Mouse (Mus musculus): ENCODE results near the gene Nanos2. TPM values are rescaled to one million over a fixed set of nuclear protein-coding genes. Genes with fewer than 3 reads are reported as not detected.

The Nanos2 gene
- total and polyA plus RNA-seq, 2 experiments from 2014 or later, result not detected

DNA sequence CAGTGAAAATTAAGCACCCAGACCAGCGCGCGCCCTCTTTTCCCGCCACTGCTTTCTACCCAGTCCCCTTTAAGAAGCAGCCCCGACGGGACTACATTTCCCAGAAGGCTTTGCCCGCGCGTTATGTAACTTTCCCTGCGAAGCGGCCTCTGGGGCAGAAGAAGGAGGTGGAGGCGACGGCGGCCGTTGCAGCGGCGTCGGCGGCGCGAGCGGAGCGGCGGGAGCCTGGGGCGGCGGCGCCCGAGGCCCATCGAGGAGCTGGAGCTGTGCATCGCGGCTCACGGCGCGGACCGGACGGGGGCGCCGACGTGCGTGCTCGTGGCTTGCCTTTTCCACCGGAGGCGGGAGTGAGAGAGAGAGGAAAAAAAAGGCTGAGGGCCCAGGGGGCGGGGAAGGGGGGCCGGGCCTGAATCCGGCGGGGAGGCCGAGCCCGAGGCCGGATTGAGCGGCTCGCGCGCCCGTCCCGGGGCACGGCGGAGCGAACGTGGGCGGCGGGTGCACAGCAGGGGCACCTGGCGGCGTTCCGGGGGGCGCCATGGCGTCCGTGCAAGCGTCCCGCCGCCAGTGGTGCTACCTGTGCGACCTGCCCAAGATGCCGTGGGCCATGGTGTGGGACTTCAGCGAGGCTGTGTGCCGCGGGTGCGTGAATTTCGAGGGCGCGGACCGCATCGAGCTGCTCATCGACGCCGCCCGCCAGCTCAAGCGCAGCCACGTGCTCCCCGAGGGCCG lies 16.9 kb downstream of the Nanos2 start, which contains the start of gene Irf2bp1:
Irf2bp1 (plus strand) TSS at position 143 of the 729 bp plus-strand sequence.
- peak; percentile 78 for ATAC-seq (ENCODE audit: insufficient read depth, low read depth)
- peaks cover 14% of the 10 kb centered on the region for H3K4me1 ChIP-seq (ENCODE audit: control insufficient read depth, insufficient read depth)
- peak within 1 kb of the TSS; percentile 91 for H3K4me2 ChIP-seq (ENCODE audit: low read depth, low read length)
- H3K27ac ChIP-seq (ENCODE audit: low read depth), result peak within 1 kb of the TSS; percentile 90
- WGBS, result under 1% methylated on average over 69 of the region's 90 CpGs
- DNase-seq (ENCODE audit: low spot score), result peak; percentile 96
- H3K36me3 ChIP-seq (replicated peaks; ENCODE audit: control insufficient read depth, insufficient read depth, low read length), result 0 out of 2 replicates have a peak, but pooled peaks cover 14% of the 10 kb centered on the region
- H3K27me3 ChIP-seq (ENCODE audit: control insufficient read depth, insufficient read depth, low read length), result no peaks in the 10 kb centered on the region
- TF ChIP-seq EP300 (IDR thresholded peaks at IDR 0.05; ENCODE audit: low read depth) (no peak), CTCF (IDR thresholded peaks at IDR 0.05; ENCODE audit: low read depth) (no peak)
- peak within 1 kb of the TSS; percentile 75 for H3K4me3 ChIP-seq (ENCODE audit: low read depth, low read length)
- H3K9me3 ChIP-seq (replicated peaks; ENCODE audit: control insufficient read depth, low read length), result no peaks in the 10 kb centered on the region
- peak within 1 kb of the TSS; percentile 77 for H3K9ac ChIP-seq (replicated peaks; ENCODE audit: low read depth, low read length)

DNA sequence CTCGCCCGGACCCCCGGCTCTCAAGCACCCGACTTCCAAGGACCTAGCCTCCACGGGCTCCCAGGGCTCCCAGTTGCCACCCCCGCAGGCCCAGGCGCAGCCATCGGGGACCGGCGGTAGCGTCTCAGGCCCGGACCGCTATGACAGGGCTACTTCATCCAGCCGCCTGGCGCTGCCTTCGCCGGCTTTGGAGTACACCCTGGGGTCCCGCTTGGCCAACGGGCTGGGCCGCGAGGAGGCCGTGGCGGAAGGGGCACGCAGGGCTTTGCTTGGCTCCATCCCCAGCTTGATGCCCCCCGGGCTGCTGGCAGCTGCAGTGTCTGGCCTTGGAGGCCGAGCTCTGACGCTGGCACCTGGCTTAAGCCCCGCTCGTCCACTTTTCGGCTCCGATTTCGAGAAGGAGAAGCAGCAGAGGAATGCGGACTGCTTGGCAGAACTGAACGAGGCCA lies 17.5 kb downstream of the Nanos2 start:
- peak overlapping the region; percentile 90; the same call in 1 of the 2 replicates for H3K27ac ChIP-seq (ENCODE audit: low read depth)
- no peaks in the 10 kb centered on the region for H3K9me3 ChIP-seq (replicated peaks; ENCODE audit: control insufficient read depth, low read length)
- ATAC-seq (ENCODE audit: insufficient read depth, low read depth) (no peak), DNase-seq (ENCODE audit: low spot score) (no peak)
- H3K4me2 ChIP-seq (ENCODE audit: low read depth, low read length), result peak overlapping the region; percentile 91
- peak overlapping the region; percentile 77 for H3K9ac ChIP-seq (replicated peaks; ENCODE audit: low read depth, low read length)
- 6% methylated on average over 34 of the region's 34 CpGs for WGBS
- H3K4me3 ChIP-seq (ENCODE audit: low read depth, low read length), result peak overlapping the region; percentile 75
- H3K27me3 ChIP-seq (ENCODE audit: control insufficient read depth, insufficient read depth, low read length), result no peaks in the 10 kb centered on the region
- H3K36me3 ChIP-seq (replicated peaks; ENCODE audit: control insufficient read depth, insufficient read depth, low read length), result 0 out of 2 replicates have a peak, but pooled peaks cover 14% of the 10 kb centered on the region
- no peak for TF ChIP-seq EP300 (IDR thresholded peaks at IDR 0.05; ENCODE audit: low read depth)
- no peak for TF ChIP-seq CTCF (IDR thresholded peaks at IDR 0.05; ENCODE audit: low read depth)
- peaks cover 14% of the 10 kb centered on the region for H3K4me1 ChIP-seq (ENCODE audit: control insufficient read depth, insufficient read depth)

DNA sequence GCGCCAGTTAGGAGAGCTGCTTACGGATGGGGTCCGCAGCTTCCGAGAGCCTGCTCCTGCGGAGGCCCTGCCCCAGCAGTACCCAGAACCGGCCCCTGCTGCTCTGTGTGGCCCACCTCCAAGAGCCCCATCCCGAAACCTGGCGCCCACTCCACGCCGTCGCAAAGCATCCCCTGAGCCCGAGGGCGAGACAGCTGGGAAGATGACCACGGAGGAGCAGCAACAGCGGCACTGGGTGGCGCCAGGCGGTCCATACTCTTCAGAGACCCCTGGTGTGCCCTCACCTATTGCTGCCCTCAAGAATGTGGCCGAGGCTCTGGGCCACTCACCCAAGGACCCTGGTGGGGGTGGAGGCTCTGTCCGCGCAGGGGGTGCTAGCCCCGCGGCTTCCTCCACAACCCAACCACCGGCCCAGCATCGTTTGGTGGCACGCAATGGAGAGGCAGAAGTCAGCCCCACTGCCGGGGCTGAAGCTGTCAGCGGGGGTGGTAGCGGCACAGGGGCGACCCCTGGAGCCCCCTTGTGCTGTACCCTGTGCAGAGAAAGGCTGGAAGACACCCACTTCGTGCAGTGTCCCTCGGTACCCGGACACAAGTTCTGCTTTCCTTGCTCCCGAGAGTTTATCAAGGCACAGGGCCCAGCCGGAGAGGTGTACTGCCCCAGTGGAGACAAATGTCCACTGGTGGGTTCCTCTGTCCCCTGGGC lies 18.4 kb downstream of the Nanos2 start:
- Histone ChIP-seq H3K4me3 (ENCODE audit: low read depth, low read length) (no peak overlapping the region), H3K36me3 (replicated peaks; ENCODE audit: control insufficient read depth, insufficient read depth, low read length) (0 out of 2 replicates have a peak, but pooled peaks cover 14% of the 10 kb centered on the region), H3K9me3 (replicated peaks; ENCODE audit: control insufficient read depth, low read length) (no peaks in the 10 kb centered on the region), H3K9ac (replicated peaks; ENCODE audit: low read depth, low read length) (no peak overlapping the region), H3K4me1 (ENCODE audit: control insufficient read depth, insufficient read depth) (peaks cover 14% of the 10 kb centered on the region), H3K27ac (ENCODE audit: low read depth) (no peak overlapping the region), H3K27me3 (ENCODE audit: control insufficient read depth, insufficient read depth, low read length) (no peaks in the 10 kb centered on the region), H3K4me2 (ENCODE audit: low read depth, low read length) (peak overlapping the region; percentile 91; the same call in 1 of the 2 replicates)
- ATAC-seq (ENCODE audit: insufficient read depth, low read depth) (no peak), DNase-seq (ENCODE audit: low spot score) (no peak)
- WGBS, result 85% methylated on average over 34 of the region's 34 CpGs
- TF ChIP-seq CTCF (IDR thresholded peaks at IDR 0.05; ENCODE audit: low read depth) (no peak), EP300 (IDR thresholded peaks at IDR 0.05; ENCODE audit: low read depth) (no peak)

DNA sequence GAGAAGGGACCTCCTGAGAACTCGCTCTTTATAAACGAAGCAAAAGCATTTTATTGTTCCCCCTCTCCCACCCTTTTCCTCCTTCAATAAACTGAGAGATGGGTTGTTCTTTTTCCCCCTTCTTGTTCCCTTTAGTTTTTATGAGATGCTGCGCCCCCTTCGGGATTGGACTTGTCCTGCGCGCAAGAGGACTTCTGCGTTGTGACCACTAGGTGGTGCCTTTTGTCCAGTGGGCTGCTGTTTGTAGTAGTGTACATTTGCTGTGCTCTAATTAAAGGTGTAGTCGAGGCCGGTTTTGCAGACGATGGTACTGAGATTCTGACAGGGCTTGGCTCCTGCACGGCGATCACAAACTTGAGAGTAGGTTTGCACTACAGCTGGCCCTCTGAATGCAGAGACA lies 19.3 kb downstream of the Nanos2 start:
- peak; percentile 90 for DNase-seq (ENCODE audit: low spot score)
- ATAC-seq (ENCODE audit: insufficient read depth, low read depth), result peak; percentile 25; the same call in 1 of the 2 replicates
- Histone ChIP-seq H3K27me3 (ENCODE audit: control insufficient read depth, insufficient read depth, low read length) (no peaks in the 10 kb centered on the region), H3K4me3 (ENCODE audit: low read depth, low read length) (no peak overlapping the region), H3K9me3 (replicated peaks; ENCODE audit: control insufficient read depth, low read length) (no peaks in the 10 kb centered on the region), H3K36me3 (replicated peaks; ENCODE audit: control insufficient read depth, insufficient read depth, low read length) (0 out of 2 replicates have a peak, but pooled peaks cover 14% of the 10 kb centered on the region), H3K4me1 (ENCODE audit: control insufficient read depth, insufficient read depth) (peaks cover 14% of the 10 kb centered on the region), H3K4me2 (ENCODE audit: low read depth, low read length) (no peak overlapping the region), H3K27ac (ENCODE audit: low read depth) (no peak overlapping the region), H3K9ac (replicated peaks; ENCODE audit: low read depth, low read length) (no peak overlapping the region)
- TF ChIP-seq EP300 (IDR thresholded peaks at IDR 0.05; ENCODE audit: low read depth), result no peak
- peak; percentile 100 for TF ChIP-seq CTCF (IDR thresholded peaks at IDR 0.05; ENCODE audit: low read depth)
- WGBS, result 5% methylated on average over 12 of the region's 12 CpGs

DNA sequence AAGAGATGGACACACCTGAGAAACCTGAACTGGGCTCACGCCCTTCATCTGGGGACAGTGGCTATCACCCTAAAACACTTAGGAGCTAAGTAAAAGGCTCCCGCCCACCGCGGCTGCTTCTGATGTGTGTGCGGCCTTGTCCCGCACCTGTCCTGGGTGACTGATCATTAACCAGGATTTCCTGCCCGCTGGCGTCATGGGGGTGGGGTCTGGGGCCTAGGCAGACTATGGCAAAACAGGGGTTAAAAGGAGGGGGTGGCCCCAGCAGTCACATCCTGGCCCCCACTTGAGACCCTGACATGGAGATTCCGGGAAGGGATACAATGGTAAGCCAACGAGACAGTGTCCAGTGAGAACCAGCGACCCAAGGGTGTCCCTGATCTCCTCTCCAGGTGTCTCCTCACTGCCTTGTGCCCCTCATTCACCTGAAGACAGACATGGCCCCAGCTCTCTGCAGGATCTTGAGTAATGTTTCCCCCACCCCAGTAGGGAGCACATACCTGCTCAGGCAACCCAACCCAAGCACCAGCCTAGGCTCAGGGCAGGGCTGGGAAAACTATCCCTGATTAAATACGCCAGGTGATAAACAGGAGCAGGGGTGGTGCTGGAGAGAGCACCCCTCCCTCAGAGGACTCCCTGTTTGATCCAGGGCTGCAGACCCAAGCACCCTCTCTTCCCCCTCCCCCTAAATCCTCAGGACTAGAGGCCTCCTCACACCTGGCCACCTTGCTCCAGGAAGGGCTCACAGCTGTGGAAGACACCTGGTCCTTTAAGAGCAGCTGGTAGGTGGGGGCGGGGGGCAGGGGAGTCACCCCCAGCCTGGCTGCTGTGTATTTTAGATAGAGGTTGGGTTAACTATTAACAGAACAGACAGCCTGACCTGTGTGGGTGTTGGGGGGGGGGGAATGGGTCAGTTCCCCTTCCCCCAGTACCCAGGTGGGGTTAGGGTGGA lies 20.1 kb downstream of the Nanos2 start:
- Histone ChIP-seq H3K36me3 (replicated peaks; ENCODE audit: control insufficient read depth, insufficient read depth, low read length) (0 out of 2 replicates have a peak, but pooled peaks cover 14% of the 10 kb centered on the region), H3K27ac (ENCODE audit: low read depth) (no peak overlapping the region), H3K4me3 (ENCODE audit: low read depth, low read length) (no peak overlapping the region), H3K9me3 (replicated peaks; ENCODE audit: control insufficient read depth, low read length) (no peaks in the 10 kb centered on the region), H3K4me2 (ENCODE audit: low read depth, low read length) (no peak overlapping the region), H3K27me3 (ENCODE audit: control insufficient read depth, insufficient read depth, low read length) (no peaks in the 10 kb centered on the region), H3K9ac (replicated peaks; ENCODE audit: low read depth, low read length) (no peak overlapping the region), H3K4me1 (ENCODE audit: control insufficient read depth, insufficient read depth) (peaks cover 20% of the 10 kb centered on the region)
- WGBS, result 82% methylated on average over 13 of the region's 13 CpGs
- TF ChIP-seq CTCF (IDR thresholded peaks at IDR 0.05; ENCODE audit: low read depth) (no peak), EP300 (IDR thresholded peaks at IDR 0.05; ENCODE audit: low read depth) (no peak)
- ATAC-seq (ENCODE audit: insufficient read depth, low read depth), result no peak
- no peak for DNase-seq (ENCODE audit: low spot score)

Measured in heart, postnatal 0 days (tissue).